Mouse (Mus musculus) heart, embryonic 12.5 days (tissue): Measurements from ENCODE around the gene Ces1d. TPM values are rescaled to one million over a fixed set of nuclear protein-coding genes. Genes with fewer than 3 reads are reported as not detected.
"Not testable (repeated sequence)": the region's sequence is repeated elsewhere in the genome, so short reads cannot be mapped to it uniquely, and the experiment has no call there.

Source experiments
- ATAC-seq: fragments of 200-750 bp; cut with Nextera tagmentation; 2 replicates; pipeline ENCODE4 v1.8.0; 2017; ENCODE audit warnings: moderate TSS enrichment, moderate library complexity; ENCODE audit not compliant: insufficient number of reproducible peaks, low FRiP score
- H3K27ac ChIP-seq: fragments of 300-500 bp; sonication (generic); 2 replicates; pipeline ENCODE4 v1.5.1; 2016; ENCODE audit warnings: mild to moderate bottlenecking, moderate library complexity; ENCODE audit not compliant: poor library complexity, severe bottlenecking
- H3K27me3 ChIP-seq: fragments of 300-500 bp; sonication (generic); replicated peaks from 2 replicates; pipeline ENCODE4 v1.6.1; 2016; ENCODE audit warnings: mild to moderate bottlenecking, moderate library complexity
- H3K36me3 ChIP-seq: fragments of 300-500 bp; sonication (generic); 2 replicates; pipeline ENCODE4 v1.6.1; 2016; ENCODE audit warnings: mild to moderate bottlenecking, moderate library complexity
- H3K4me1 ChIP-seq: fragments of 300-500 bp; sonication (generic); replicated peaks from 2 replicates; pipeline ENCODE4 v1.6.1; 2016; ENCODE audit warnings: mild to moderate bottlenecking
- H3K4me2 ChIP-seq: fragments of 300-500 bp; sonication (generic); 2 replicates; pipeline ENCODE4 v1.6.1; 2016; ENCODE audit warnings: mild to moderate bottlenecking, moderate library complexity
- H3K4me3 ChIP-seq: fragments of 300-500 bp; sonication (generic); 2 replicates; pipeline ENCODE4 v1.5.1; 2016; ENCODE audit warnings: mild to moderate bottlenecking
- H3K9ac ChIP-seq: fragments of 300-500 bp; sonication (generic); 2 replicates; pipeline ENCODE4 v1.6.1; 2016; ENCODE audit warnings: mild to moderate bottlenecking, moderate library complexity
- H3K9me3 ChIP-seq: fragments of 300-500 bp; sonication (generic); replicated peaks from 2 replicates; pipeline ENCODE4 v1.6.1; 2016; ENCODE audit warnings: mild to moderate bottlenecking, moderate library complexity
- WGBS: fragments of 180-500 bp; shearing (Covaris S2); methylation state at CpG from one replicate; pipeline ENCODE4 v1.1.7; 2016; 5-methylcytosine and 5-hydroxymethylcytosine counted together
- polyA plus RNA-seq: library from polyadenylated mRNA; unstranded; fragments of >200 nt; fragmentation: Nextera tagmentation; extraction: Ambion mirVana; gene quantifications from 2 replicates; pipeline ENCODE4 v1.2.1, GENCODE M21; 2016

Gene Ces1d
- 0.24 TPM in 1 of 2 replicates, not detected in the other for polyA plus RNA-seq

GRCm38 (mm10) chr8:93197685-93198525, at the start of gene Ces1d:
Ces1d (minus strand) TSS chr8:93197838.
- Histone ChIP-seq H3K27me3 (no peaks in the 10 kb centered on the region), H3K36me3 (no peaks in the 10 kb centered on the region), H3K27ac (no peak within 1 kb of the TSS), H3K9me3 (no peaks in the 10 kb centered on the region), H3K4me1 (no peaks in the 10 kb centered on the region), H3K4me2 (no peak within 1 kb of the TSS), H3K4me3 (no peak within 1 kb of the TSS), H3K9ac (no peak within 1 kb of the TSS)
- 76% methylated on average over 8 of the region's 8 CpGs for WGBS
- no peak for ATAC-seq

GRCm38 (mm10) chr8:93246057-93246456, 48.4 kb upstream of the Ces1d start:
- Histone ChIP-seq H3K9me3 (no peaks in the 10 kb centered on the region), H3K9ac (no peak overlapping the region), H3K4me1 (no peaks in the 10 kb centered on the region), H3K27me3 (no peaks in the 10 kb centered on the region), H3K4me2 (no peak overlapping the region), H3K27ac (no peak overlapping the region), H3K36me3 (no peaks in the 10 kb centered on the region), H3K4me3 (no peak overlapping the region)
- no peak for ATAC-seq
- WGBS, result 61% methylated on average over 2 of the region's 2 CpGs

GRCm38 (mm10) chr8:93239884-93240283, 42.2 kb upstream of the Ces1d start:
- no peak overlapping the region for H3K4me2 ChIP-seq
- ATAC-seq, result no peak

GRCm38 (mm10) chr8:93235681-93236080, 38.0 kb upstream of the Ces1d start:
- ATAC-seq, result no peak
- H3K27me3 ChIP-seq, result no peaks in the 10 kb centered on the region
- WGBS, result 87% methylated on average over 1 of the region's 1 CpGs

More at GRCm38 (mm10) chr8:93239884-93240283, 42.2 kb upstream of the Ces1d start:
- Histone ChIP-seq H3K4me1 (no peaks in the 10 kb centered on the region), H3K9ac (no peak overlapping the region), H3K4me3 (no peak overlapping the region), H3K36me3 (no peaks in the 10 kb centered on the region), H3K27me3 (no peaks in the 10 kb centered on the region), H3K9me3 (no peaks in the 10 kb centered on the region), H3K27ac (no peak overlapping the region)

GRCm38 (mm10) chr8:93234706-93235105, 37.1 kb upstream of the Ces1d start:
- WGBS, result 82% methylated on average over 1 of the region's 1 CpGs
- H3K9me3 ChIP-seq, result no peaks in the 10 kb centered on the region
- no peak for ATAC-seq
- no peak overlapping the region for H3K9ac ChIP-seq
- H3K4me1 ChIP-seq, result no peaks in the 10 kb centered on the region
- no peak overlapping the region for H3K4me2 ChIP-seq
- no peak overlapping the region for H3K27ac ChIP-seq
- no peak overlapping the region for H3K4me3 ChIP-seq
- no peaks in the 10 kb centered on the region for H3K36me3 ChIP-seq
- H3K27me3 ChIP-seq, result no peaks in the 10 kb centered on the region

More at GRCm38 (mm10) chr8:93235681-93236080, 38.0 kb upstream of the Ces1d start:
- Histone ChIP-seq H3K9ac (no peak overlapping the region), H3K9me3 (no peaks in the 10 kb centered on the region), H3K27ac (no peak overlapping the region), H3K4me1 (no peaks in the 10 kb centered on the region), H3K4me2 (no peak overlapping the region), H3K36me3 (no peaks in the 10 kb centered on the region), H3K4me3 (no peak overlapping the region)

GRCm38 (mm10) chr8:93234068-93234467, 36.4 kb upstream of the Ces1d start:
- no peaks in the 10 kb centered on the region for H3K4me1 ChIP-seq
- WGBS, result 73% methylated on average over 6 of the region's 6 CpGs
- ATAC-seq, result no peak
- no peak overlapping the region for H3K4me3 ChIP-seq
- H3K9ac ChIP-seq, result no peak overlapping the region
- no peaks in the 10 kb centered on the region for H3K9me3 ChIP-seq
- H3K27me3 ChIP-seq, result no peaks in the 10 kb centered on the region
- no peaks in the 10 kb centered on the region for H3K36me3 ChIP-seq
- no peak overlapping the region for H3K27ac ChIP-seq
- H3K4me2 ChIP-seq, result no peak overlapping the region

- no peak for ATAC-seq
- no peak within 1 kb of the TSS for H3K4me3 ChIP-seq
- H3K9ac ChIP-seq, result no peak within 1 kb of the TSS
- no peaks in the 10 kb centered on the region for H3K4me1 ChIP-seq
- no peaks in the 10 kb centered on the region for H3K27me3 ChIP-seq
- H3K4me2 ChIP-seq, result no peak within 1 kb of the TSS
- no peak within 1 kb of the TSS for H3K27ac ChIP-seq
- H3K9me3 ChIP-seq, result no peaks in the 10 kb centered on the region
- no peaks in the 10 kb centered on the region for H3K36me3 ChIP-seq
These were observed 31.8 kb upstream of the Ces1d start, which contains the start of gene Ces1e for GRCm38 (mm10) chr8:93229446-93229845. Ces1e (minus strand) TSS chr8:93229619.

- Histone ChIP-seq H3K4me2 (no peak overlapping the region), H3K27ac (no peak overlapping the region), H3K9me3 (no peaks in the 10 kb centered on the region), H3K4me3 (no peak overlapping the region), H3K4me1 (no peaks in the 10 kb centered on the region), H3K36me3 (no peaks in the 10 kb centered on the region), H3K27me3 (no peaks in the 10 kb centered on the region), H3K9ac (no peak overlapping the region)
- WGBS, result 65% methylated on average over 11 of the region's 11 CpGs
- ATAC-seq, result no peak
These were observed 31.2 kb upstream of the Ces1d start for GRCm38 (mm10) chr8:93228673-93229370.

GRCm38 (mm10) chr8:93226471-93226870, 28.8 kb upstream of the Ces1d start:
- H3K4me3 ChIP-seq, H3K9me3 ChIP-seq, ATAC-seq, H3K27ac ChIP-seq, H3K9ac ChIP-seq, H3K4me1 ChIP-seq, H3K27me3 ChIP-seq, H3K36me3 ChIP-seq, H3K4me2 ChIP-seq: not testable (repeated sequence)
- WGBS, result 86% methylated on average over 1 of the region's 1 CpGs

GRCm38 (mm10) chr8:93221896-93222295, 24.3 kb upstream of the Ces1d start:
- Histone ChIP-seq H3K36me3 (no peaks in the 10 kb centered on the region), H3K4me3 (no peak overlapping the region), H3K27me3 (no peaks in the 10 kb centered on the region), H3K4me1 (peaks cover 17% of the 10 kb centered on the region), H3K9me3 (no peaks in the 10 kb centered on the region), H3K4me2 (no peak overlapping the region), H3K27ac (no peak overlapping the region), H3K9ac (no peak overlapping the region)
- 77% methylated on average over 3 of the region's 3 CpGs for WGBS
- no peak for ATAC-seq

- WGBS, result 71% methylated on average over 4 of the region's 4 CpGs
- H3K9ac ChIP-seq, result no peak overlapping the region
- H3K27me3 ChIP-seq, result no peaks in the 10 kb centered on the region
- no peak for ATAC-seq
- peaks cover 17% of the 10 kb centered on the region for H3K4me1 ChIP-seq
- no peak overlapping the region for H3K4me2 ChIP-seq
- H3K36me3 ChIP-seq, result no peaks in the 10 kb centered on the region
- peak overlapping the region; percentile 64 for H3K27ac ChIP-seq
- no peak overlapping the region for H3K4me3 ChIP-seq
- no peaks in the 10 kb centered on the region for H3K9me3 ChIP-seq
These were observed 20.2 kb upstream of the Ces1d start for GRCm38 (mm10) chr8:93217867-93218266.
